Mouse (Mus musculus) embryonic facial prominence, embryonic 12.5 days (tissue): ENCODE results near the gene Eif3k. TPM values are rescaled to one million over a fixed set of nuclear protein-coding genes. Genes with fewer than 3 reads are reported as not detected.

Experiments used
- ATAC-seq: fragments of 200-750 bp; cut with Nextera tagmentation; 2 replicates; pipeline ENCODE4 v1.8.0; 2017; ENCODE audit not compliant: insufficient number of reproducible peaks, insufficient read depth, low FRiP score, low TSS enrichment
- H3K27ac ChIP-seq: fragments of 300-500 bp; sonication (generic); 2 replicates; pipeline ENCODE4 v1.5.1; 2016; ENCODE audit warnings: mild to moderate bottlenecking
- H3K27me3 ChIP-seq: fragments of 300-500 bp; sonication (generic); 2 replicates; pipeline ENCODE4 v1.6.1; 2016; ENCODE audit warnings: mild to moderate bottlenecking, moderate library complexity
- H3K36me3 ChIP-seq: fragments of 300-500 bp; sonication (generic); 2 replicates; pipeline ENCODE4 v1.6.1; 2016; ENCODE audit warnings: mild to moderate bottlenecking
- H3K4me1 ChIP-seq: fragments of 300-500 bp; sonication (generic); 2 replicates; pipeline ENCODE4 v1.6.1; 2016
- H3K4me2 ChIP-seq: fragments of 300-500 bp; sonication (generic); replicated peaks from 2 replicates; pipeline ENCODE4 v1.6.1; 2016; ENCODE audit warnings: mild to moderate bottlenecking, moderate library complexity
- H3K4me3 ChIP-seq: fragments of 300-500 bp; sonication (generic); 2 replicates; pipeline ENCODE4 v1.5.1; 2016; ENCODE audit warnings: mild to moderate bottlenecking
- H3K9ac ChIP-seq: fragments of 300-500 bp; sonication (generic); 2 replicates; pipeline ENCODE4 v1.6.1; 2016; ENCODE audit warnings: mild to moderate bottlenecking, moderate library complexity
- H3K9me3 ChIP-seq: fragments of 300-500 bp; sonication (generic); 2 replicates; pipeline ENCODE4 v1.6.1; 2016; ENCODE audit warnings: mild to moderate bottlenecking, moderate library complexity
- WGBS: fragments of 180-500 bp; shearing (Covaris S2); methylation state at CpG from one replicate; pipeline ENCODE4 v1.1.7; 2016; 5-methylcytosine and 5-hydroxymethylcytosine counted together
- polyA plus RNA-seq: library from polyadenylated mRNA; unstranded; fragments of >200 nt; fragmentation: Nextera tagmentation; extraction: Ambion mirVana; gene quantifications from 2 replicates; pipeline ENCODE4 v1.2.1, GENCODE M21; 2016

Eif3k gene
- 392 and 419 TPM in 2 replicates for polyA plus RNA-seq

DNA sequence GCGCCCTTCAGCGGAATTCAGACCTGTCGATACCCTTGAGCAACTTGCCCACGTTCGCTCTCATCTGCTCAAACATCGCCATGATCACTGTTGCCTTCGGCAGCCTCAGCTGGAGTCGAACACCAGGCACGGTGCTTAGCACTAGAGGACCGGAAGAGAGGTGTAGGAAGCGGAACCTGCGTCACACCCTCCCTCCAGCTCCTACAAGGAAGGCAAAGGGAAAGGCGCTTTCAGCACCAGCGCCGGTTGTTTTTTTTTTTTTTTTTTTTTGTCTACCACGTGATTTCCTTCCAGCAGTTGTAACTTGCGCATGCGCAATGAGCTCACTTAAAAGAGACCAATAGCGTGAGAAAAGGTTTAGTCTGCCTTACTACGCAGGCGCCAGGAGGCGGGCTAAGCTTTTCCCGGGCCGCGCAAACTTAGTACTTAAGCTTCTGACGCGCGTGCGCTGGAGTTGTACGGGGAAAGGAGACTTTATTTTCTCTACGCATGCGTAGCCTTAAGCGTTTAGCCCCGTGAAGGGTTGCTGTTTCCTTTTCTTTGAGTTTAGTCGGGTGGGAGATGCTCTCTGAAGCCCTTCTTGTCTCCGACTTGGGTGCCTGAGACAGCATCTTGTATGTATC is at the start of gene Eif3k, which contains the start of gene Map4k1:
Eif3k (minus strand) TSS at position 214 of the 623 bp plus-strand sequence.
Map4k1 (plus strand) TSS at position 400 of the 623 bp plus-strand sequence.
- Histone ChIP-seq H3K9ac (peak within 1 kb of the TSS; percentile 64), H3K4me1 (peaks cover 17% of the 10 kb centered on the region), H3K36me3 (peaks cover 27% of the 10 kb centered on the region), H3K27ac (peak within 1 kb of the TSS; percentile 88), H3K27me3 (no peaks in the 10 kb centered on the region), H3K9me3 (no peaks in the 10 kb centered on the region), H3K4me2 (peak within 1 kb of the TSS; percentile 84), H3K4me3 (peak within 1 kb of the TSS; percentile 54)
- 0% methylated on average over 36 of the region's 36 CpGs for WGBS
- peak; percentile 94 for ATAC-seq

DNA sequence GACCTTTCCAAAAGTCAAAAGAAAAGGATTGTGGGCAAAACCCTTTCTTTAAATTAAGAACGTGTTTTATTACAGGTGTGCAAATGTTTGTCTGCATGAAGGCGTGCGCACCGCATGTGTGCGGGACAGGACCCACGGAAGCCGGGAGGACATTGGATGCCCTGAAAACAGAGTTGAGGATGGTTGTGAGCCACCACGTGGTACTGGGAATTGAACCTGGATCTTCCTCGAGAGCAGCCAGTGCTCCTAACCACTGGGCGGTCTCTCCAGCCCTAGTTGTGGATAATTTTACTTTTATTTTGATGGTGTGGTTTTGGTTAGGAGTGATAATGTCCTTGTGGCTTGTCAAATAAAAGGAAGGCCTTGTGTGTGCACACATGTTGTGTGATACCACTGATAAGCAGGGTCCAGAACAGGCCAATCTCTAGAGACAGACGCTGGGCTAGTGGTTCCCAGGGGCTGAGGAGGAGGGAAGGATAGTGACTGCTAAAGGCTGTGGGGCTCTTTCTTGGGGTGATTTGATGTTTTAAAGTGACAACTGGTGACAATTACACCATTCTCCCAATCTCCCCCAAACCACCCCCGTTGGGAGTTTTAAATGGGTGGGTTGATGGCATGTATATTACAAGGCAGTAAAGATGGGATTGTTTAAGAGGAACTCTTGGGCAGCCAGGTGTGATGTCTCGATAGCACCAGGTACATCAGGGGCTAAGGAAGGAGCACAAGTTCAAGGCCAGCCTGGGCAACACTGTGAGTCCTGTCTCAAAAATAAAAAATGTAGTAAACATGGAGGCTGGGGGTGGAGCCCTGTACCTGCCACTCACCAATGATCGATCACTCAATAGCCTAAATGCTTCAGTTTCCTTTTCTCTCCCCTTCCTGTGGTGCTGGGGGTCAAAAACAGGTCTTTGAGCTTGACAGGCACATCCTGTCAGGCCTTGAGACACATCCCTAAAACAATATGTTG is 48.3 kb upstream of the Eif3k start:
- ATAC-seq, result no peak
- no peak overlapping the region for H3K4me3 ChIP-seq
- no peaks in the 10 kb centered on the region for H3K27me3 ChIP-seq
- H3K9me3 ChIP-seq, result no peaks in the 10 kb centered on the region
- no peak overlapping the region for H3K9ac ChIP-seq
- no peak overlapping the region for H3K4me2 ChIP-seq
- H3K27ac ChIP-seq, result no peak overlapping the region
- 91% methylated on average over 14 of the region's 14 CpGs for WGBS
- H3K4me1 ChIP-seq, result no peaks in the 10 kb centered on the region
- no peaks in the 10 kb centered on the region for H3K36me3 ChIP-seq

DNA sequence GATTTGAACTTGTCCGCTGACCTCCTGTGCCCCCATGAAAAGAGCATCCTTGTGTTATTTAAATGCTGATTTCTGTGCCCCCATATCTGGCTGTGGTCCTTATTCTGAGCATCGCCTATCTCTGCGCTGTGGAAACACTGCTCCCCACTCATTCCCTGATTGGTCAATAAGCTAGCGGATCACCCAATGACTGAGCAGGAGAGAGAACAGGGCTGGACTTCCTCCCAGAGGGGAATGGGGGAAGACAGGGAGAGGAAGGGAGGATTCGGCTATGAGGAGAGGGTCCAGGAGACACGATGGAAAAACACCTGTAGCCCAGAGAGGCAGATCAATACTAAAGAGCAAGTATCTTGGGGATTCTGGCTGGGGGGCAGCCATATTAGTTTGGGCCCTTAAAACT is 47.1 kb upstream of the Eif3k start:
- no peaks in the 10 kb centered on the region for H3K27me3 ChIP-seq
- 82% methylated on average over 6 of the region's 6 CpGs for WGBS
- H3K4me2 ChIP-seq, result no peak overlapping the region
- no peak overlapping the region for H3K4me3 ChIP-seq
- H3K4me1 ChIP-seq, result no peaks in the 10 kb centered on the region
- H3K9ac ChIP-seq, result no peak overlapping the region
- no peaks in the 10 kb centered on the region for H3K36me3 ChIP-seq
- no peak for ATAC-seq
- no peaks in the 10 kb centered on the region for H3K9me3 ChIP-seq
- H3K27ac ChIP-seq, result no peak overlapping the region

DNA sequence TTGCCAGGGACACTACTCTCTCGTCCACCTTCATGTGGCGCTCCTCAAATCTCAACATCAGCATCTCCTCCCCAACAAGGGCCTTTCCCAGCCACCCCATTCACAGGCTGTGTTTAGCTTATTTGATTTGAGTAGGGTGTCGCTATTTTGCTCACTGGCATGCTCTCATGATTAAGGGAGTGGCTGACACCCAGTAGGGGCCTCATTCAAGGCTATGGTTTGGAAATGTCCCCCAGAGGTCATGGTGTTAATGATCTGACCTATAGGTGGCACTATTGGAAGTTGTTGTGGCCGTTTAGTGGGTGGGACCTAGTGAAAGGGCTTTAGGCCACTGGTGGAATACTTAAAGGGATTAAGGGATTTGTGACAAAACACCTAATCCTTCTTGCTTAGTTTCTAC is 45.1 kb upstream of the Eif3k start:
- Histone ChIP-seq H3K4me3 (no peak overlapping the region), H3K36me3 (no peaks in the 10 kb centered on the region), H3K4me2 (no peak overlapping the region), H3K27ac (no peak overlapping the region), H3K9ac (0 out of 2 replicates have a peak overlapping the region, but pooled peaks have one; percentile 19), H3K9me3 (no peaks in the 10 kb centered on the region), H3K4me1 (no peaks in the 10 kb centered on the region), H3K27me3 (no peaks in the 10 kb centered on the region; the same call in 1 of the 2 replicates)
- WGBS, result 74% methylated on average over 4 of the region's 4 CpGs
- ATAC-seq, result no peak

DNA sequence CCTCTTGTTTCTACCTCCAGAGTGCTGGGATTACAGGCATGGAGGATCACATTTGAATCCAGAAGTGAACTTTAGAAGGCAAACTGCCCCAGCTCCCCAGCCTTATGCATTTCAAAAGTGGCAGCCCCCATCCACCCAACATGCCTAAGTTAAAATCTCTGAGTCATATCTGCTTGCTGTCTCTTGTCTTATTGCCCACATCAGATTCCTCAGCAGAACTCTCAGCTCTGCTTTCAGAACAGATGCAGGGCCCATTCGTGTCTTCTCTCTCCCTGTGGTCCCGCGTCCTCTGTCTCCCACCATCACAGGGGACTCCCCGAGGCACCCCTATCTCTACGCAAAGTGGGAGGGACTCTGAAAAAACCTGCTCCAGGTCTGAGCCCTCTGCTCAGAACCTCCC is 44.5 kb upstream of the Eif3k start:
- no peaks in the 10 kb centered on the region for H3K9me3 ChIP-seq
- H3K27me3 ChIP-seq, result peaks cover 2% of the 10 kb centered on the region
- H3K9ac ChIP-seq, result 0 out of 2 replicates have a peak overlapping the region, but pooled peaks have one; percentile 19
- H3K4me3 ChIP-seq, result no peak overlapping the region
- no peaks in the 10 kb centered on the region for H3K4me1 ChIP-seq
- H3K36me3 ChIP-seq, result no peaks in the 10 kb centered on the region
- ATAC-seq, result no peak
- H3K27ac ChIP-seq, result no peak overlapping the region
- 86% methylated on average over 5 of the region's 5 CpGs for WGBS
- H3K4me2 ChIP-seq, result no peak overlapping the region

DNA sequence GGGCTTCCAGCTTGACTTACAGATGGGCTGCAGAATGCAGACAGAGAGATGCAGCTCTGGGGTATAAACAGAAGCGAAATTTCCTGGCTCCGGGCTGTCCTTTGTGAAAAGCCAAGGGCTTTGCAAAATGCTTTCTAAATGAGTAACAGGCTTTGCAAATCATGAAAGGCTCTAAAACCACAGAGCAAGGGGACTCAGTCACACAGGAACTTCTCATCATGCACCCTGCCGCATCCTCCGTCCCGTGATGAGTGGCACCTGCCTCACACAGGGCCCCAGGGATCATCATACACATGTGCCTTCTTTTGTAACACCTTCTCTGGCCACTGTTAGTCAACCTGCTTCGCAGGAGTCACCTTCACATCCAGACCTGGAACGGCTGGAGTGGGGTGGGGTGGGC is 43.9 kb upstream of the Eif3k start:
- H3K27ac ChIP-seq, result no peak overlapping the region
- no peak overlapping the region for H3K9ac ChIP-seq
- no peaks in the 10 kb centered on the region for H3K36me3 ChIP-seq
- H3K9me3 ChIP-seq, result no peaks in the 10 kb centered on the region
- no peaks in the 10 kb centered on the region for H3K4me1 ChIP-seq
- no peak for ATAC-seq
- H3K4me3 ChIP-seq, result no peak overlapping the region
- H3K4me2 ChIP-seq, result no peak overlapping the region
- WGBS, result 64% methylated on average over 7 of the region's 7 CpGs
- H3K27me3 ChIP-seq, result peaks cover 8% of the 10 kb centered on the region

DNA sequence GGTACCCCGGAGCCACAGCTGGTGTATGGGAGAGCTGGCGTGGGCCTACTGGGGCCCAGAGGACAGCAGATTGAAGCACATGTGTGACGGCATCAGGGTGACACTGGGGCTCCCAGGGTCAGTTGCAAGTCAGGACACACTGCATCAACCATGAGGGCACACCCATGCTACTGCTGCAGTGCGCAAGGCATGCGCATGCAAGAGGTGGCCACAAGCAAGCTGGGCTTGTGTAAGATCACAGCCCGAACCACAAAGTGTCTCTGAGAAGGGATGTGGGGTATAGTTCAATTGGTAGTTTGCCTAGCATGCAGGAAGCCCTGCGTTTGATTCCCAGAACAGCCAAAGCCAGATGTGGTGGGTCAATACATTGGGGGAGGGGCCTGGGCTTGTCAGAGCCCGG is 41.9 kb upstream of the Eif3k start:
- Histone ChIP-seq H3K4me1 (no peaks in the 10 kb centered on the region), H3K9me3 (no peaks in the 10 kb centered on the region), H3K36me3 (no peaks in the 10 kb centered on the region), H3K27ac (no peak overlapping the region), H3K27me3 (peaks cover 28% of the 10 kb centered on the region), H3K9ac (no peak overlapping the region), H3K4me2 (no peak overlapping the region), H3K4me3 (no peak overlapping the region)
- 85% methylated on average over 8 of the region's 8 CpGs for WGBS
- ATAC-seq, result no peak

DNA sequence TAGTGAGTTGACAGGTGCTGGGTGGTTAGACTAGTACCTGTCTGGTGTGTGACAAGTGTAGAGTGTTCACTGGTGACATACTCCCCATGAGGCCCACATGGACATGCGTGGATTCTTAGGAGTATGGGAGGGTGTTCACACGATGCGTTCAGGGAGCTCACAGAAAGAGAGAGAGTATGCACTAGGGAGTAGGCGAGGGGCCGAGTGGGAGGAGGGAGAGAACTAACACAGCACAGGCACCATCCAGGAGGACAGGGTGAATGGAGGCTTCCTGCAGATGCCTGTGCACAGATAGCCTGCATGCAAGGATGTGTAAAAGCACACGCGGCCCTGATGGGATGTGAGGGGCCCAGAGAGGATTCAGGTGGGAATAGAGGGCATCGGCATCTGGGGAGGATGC is 40.8 kb upstream of the Eif3k start:
- no peaks in the 10 kb centered on the region for H3K9me3 ChIP-seq
- no peak overlapping the region for H3K4me2 ChIP-seq
- WGBS, result 90% methylated on average over 8 of the region's 8 CpGs
- peaks cover 39% of the 10 kb centered on the region for H3K27me3 ChIP-seq
- H3K9ac ChIP-seq, result no peak overlapping the region
- no peaks in the 10 kb centered on the region for H3K36me3 ChIP-seq
- no peaks in the 10 kb centered on the region for H3K4me1 ChIP-seq
- no peak overlapping the region for H3K27ac ChIP-seq
- ATAC-seq, result no peak
- H3K4me3 ChIP-seq, result no peak overlapping the region

DNA sequence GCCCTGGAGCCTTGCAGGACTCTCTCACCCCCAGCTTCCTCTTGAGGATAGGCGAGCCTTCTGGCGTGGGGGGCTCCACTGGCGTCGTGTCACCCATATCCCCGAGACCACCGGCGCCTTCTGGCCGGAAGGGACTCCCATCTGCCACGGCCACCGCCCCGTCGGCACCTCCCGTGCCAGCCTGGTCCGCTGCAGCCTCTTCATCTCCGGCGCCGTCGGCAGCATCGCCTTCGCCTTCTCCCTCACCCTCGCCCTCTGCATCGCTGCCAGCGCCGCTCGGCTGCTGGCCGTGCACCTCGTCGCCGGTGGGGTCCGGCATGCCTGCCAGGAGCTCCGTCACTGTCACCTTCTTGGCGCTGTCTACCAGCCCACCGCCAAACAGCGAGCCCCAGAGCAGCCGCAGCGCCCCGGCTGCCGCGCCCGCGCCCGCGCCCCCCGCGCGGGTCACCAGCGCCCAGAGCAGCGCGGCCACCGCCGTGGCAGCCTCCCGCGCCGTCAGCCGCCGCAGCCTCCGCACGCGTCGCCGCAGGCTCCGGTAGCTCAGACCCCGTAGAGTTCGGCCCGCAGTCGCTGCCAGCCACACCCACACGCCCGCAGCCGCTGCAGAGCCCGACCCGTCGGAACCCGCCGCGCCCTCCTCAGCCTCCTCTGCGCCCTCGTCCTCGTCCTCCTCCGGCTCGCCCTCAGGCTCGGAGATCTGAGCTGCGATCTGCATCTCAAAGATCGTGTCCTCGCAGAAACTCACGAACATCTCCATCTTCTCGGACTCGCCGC is 38.0 kb upstream of the Eif3k start:
- WGBS, result 4% methylated on average over 76 of the region's 88 CpGs
- H3K9ac ChIP-seq, result peak overlapping the region; percentile 45
- ATAC-seq, result no peak
- H3K27me3 ChIP-seq, result peaks cover 40% of the 10 kb centered on the region
- 0 out of 2 replicates have a peak, but pooled peaks cover 5% of the 10 kb centered on the region for H3K36me3 ChIP-seq
- H3K27ac ChIP-seq, result no peak overlapping the region
- H3K4me3 ChIP-seq, result peak overlapping the region; percentile 38
- H3K4me2 ChIP-seq, result peak overlapping the region; percentile 63
- peaks cover 6% of the 10 kb centered on the region for H3K9me3 ChIP-seq
- no peaks in the 10 kb centered on the region for H3K4me1 ChIP-seq

DNA sequence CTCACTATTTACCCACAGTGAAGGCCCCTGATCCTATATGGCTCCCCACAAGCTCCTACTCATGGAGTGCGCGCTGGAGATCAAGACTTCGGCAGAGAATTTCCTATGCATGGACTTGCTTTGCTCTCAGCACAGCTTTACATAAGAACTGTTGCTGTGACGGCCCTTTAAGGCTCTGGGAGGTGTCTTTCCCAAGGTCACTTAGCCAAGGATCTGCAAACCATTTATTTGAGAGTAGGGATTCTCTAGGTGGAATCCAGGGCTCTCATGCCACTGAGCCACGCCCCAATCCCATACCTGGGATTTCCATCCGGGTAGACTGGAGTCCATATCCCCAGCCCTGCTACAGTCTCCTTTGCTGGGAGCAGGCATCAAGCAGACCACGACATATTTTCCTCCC is 35.6 kb upstream of the Eif3k start:
- peaks cover 40% of the 10 kb centered on the region for H3K27me3 ChIP-seq
- H3K36me3 ChIP-seq, result 0 out of 2 replicates have a peak, but pooled peaks cover 6% of the 10 kb centered on the region
- 79% methylated on average over 7 of the region's 7 CpGs for WGBS
- no peak for ATAC-seq
- H3K4me2 ChIP-seq, result no peak overlapping the region
- H3K27ac ChIP-seq, result no peak overlapping the region
- no peak overlapping the region for H3K9ac ChIP-seq
- no peaks in the 10 kb centered on the region for H3K4me1 ChIP-seq
- H3K9me3 ChIP-seq, result peaks cover 6% of the 10 kb centered on the region
- H3K4me3 ChIP-seq, result no peak overlapping the region

DNA sequence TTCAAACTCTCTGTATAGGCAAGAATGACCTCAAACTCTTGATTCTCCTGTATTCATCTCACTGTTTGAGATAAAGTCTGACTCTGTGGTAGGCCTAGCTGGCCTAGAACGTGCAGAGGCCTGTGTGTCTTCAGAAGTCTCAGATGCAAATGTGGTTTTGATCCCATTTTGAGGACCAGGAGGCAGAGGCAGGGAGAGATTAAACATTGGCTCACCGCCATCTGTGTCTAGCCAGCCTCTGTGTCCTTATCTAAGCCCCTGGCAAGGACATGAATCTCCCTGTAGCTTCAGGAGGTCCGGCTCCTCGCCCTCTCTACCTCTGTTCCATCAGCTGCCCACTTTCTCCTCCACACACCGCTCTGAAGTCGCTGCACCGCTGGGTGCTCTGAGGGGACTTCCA is 34.8 kb upstream of the Eif3k start:
- Histone ChIP-seq H3K4me2 (no peak overlapping the region), H3K27me3 (peaks cover 40% of the 10 kb centered on the region), H3K4me1 (no peaks in the 10 kb centered on the region), H3K4me3 (no peak overlapping the region), H3K9me3 (peaks cover 6% of the 10 kb centered on the region), H3K9ac (no peak overlapping the region), H3K36me3 (0 out of 2 replicates have a peak, but pooled peaks cover 6% of the 10 kb centered on the region), H3K27ac (no peak overlapping the region)
- WGBS, result 85% methylated on average over 7 of the region's 7 CpGs
- ATAC-seq, result no peak
